Mouse (Mus musculus): ENCODE data around the gene Trpd52l3. TPM values are rescaled to one million over a fixed set of nuclear protein-coding genes. Genes with fewer than 3 reads are reported as not detected.

Trpd52l3 gene
- total RNA-seq (2014; rRNA removed) (not detected in 2 replicates), polyA plus RNA-seq (2015; fragmentation: Nextera tagmentation; extraction: Ambion mirVana) (not detected in 2 replicates)

GRCm38 (mm10) chr19:30003621-30004020, at the start of gene Trpd52l3:
Trpd52l3 (plus strand) TSS chr19:30003790.
- DNase-seq (ENCODE audit: low spot score), result no peak
- Histone ChIP-seq H3K4me1 (ENCODE audit: insufficient read depth, low read length) (no peaks in the 10 kb centered on the region), H3K36me3 (ENCODE audit: insufficient read depth, low read length) (no peaks in the 10 kb centered on the region), H3K4me2 (ENCODE audit: low read depth, low read length, poor library complexity, severe bottlenecking) (no peak within 1 kb of the TSS), H3K27ac (ENCODE audit: low read depth, low read length) (no peak within 1 kb of the TSS), H3K27me3 (ENCODE audit: insufficient read depth, low read length) (no peaks in the 10 kb centered on the region), H3K9ac (replicated peaks; ENCODE audit: low read length, poor library complexity, severe bottlenecking) (no peak within 1 kb of the TSS), H3K4me3 (ENCODE audit: low read depth, low read length) (no peak within 1 kb of the TSS), H3K9me3 (ENCODE audit: low read length) (no peaks in the 10 kb centered on the region)
- WGBS, result 95% methylated on average over 9 of the region's 9 CpGs
- ATAC-seq (ENCODE audit: low FRiP score), result no peak
- no peak for TF ChIP-seq CTCF (IDR thresholded peaks at IDR 0.05)

- WGBS, result 96% methylated on average over 3 of the region's 3 CpGs
- no peak for DNase-seq (ENCODE audit: low spot score)
- no peaks in the 10 kb centered on the region for H3K4me1 ChIP-seq (ENCODE audit: insufficient read depth, low read length)
- no peak overlapping the region for H3K4me3 ChIP-seq (ENCODE audit: low read depth, low read length)
- H3K9me3 ChIP-seq (ENCODE audit: low read length), result no peaks in the 10 kb centered on the region
- H3K27ac ChIP-seq (ENCODE audit: low read depth, low read length), result no peak overlapping the region
- H3K4me2 ChIP-seq (ENCODE audit: low read depth, low read length, poor library complexity, severe bottlenecking), result no peak overlapping the region
- no peak overlapping the region for H3K9ac ChIP-seq (replicated peaks; ENCODE audit: low read length, poor library complexity, severe bottlenecking)
- H3K36me3 ChIP-seq (ENCODE audit: insufficient read depth, low read length), result no peaks in the 10 kb centered on the region
- no peak for TF ChIP-seq CTCF (IDR thresholded peaks at IDR 0.05)
- H3K27me3 ChIP-seq (ENCODE audit: insufficient read depth, low read length), result no peaks in the 10 kb centered on the region
- no peak for ATAC-seq (ENCODE audit: low FRiP score)
These were observed 49.8 kb upstream of the Trpd52l3 start for GRCm38 (mm10) chr19:29953833-29954232.

GRCm38 (mm10) chr19:29955454-29955853, 48.1 kb upstream of the Trpd52l3 start:
- H3K27ac ChIP-seq (ENCODE audit: low read depth, low read length), result no peak overlapping the region
- no peak overlapping the region for H3K4me3 ChIP-seq (ENCODE audit: low read depth, low read length)
- no peaks in the 10 kb centered on the region for H3K36me3 ChIP-seq (ENCODE audit: insufficient read depth, low read length)
- H3K4me1 ChIP-seq (ENCODE audit: insufficient read depth, low read length), result no peaks in the 10 kb centered on the region
- 84% methylated on average over 2 of the region's 2 CpGs for WGBS
- ATAC-seq (ENCODE audit: low FRiP score) (no peak), DNase-seq (ENCODE audit: low spot score) (no peak)
- no peak overlapping the region for H3K4me2 ChIP-seq (ENCODE audit: low read depth, low read length, poor library complexity, severe bottlenecking)
- H3K27me3 ChIP-seq (ENCODE audit: insufficient read depth, low read length), result no peaks in the 10 kb centered on the region
- no peak for TF ChIP-seq CTCF (IDR thresholded peaks at IDR 0.05)
- no peaks in the 10 kb centered on the region for H3K9me3 ChIP-seq (ENCODE audit: low read length)
- H3K9ac ChIP-seq (replicated peaks; ENCODE audit: low read length, poor library complexity, severe bottlenecking), result no peak overlapping the region

- no peak for ATAC-seq (ENCODE audit: low FRiP score)
These were observed 42.7 kb upstream of the Trpd52l3 start for GRCm38 (mm10) chr19:29960906-29961305.

GRCm38 (mm10) chr19:29961842-29962241, 41.7 kb upstream of the Trpd52l3 start:
- no peak overlapping the region for H3K4me2 ChIP-seq (ENCODE audit: low read depth, low read length, poor library complexity, severe bottlenecking)
- no peaks in the 10 kb centered on the region for H3K36me3 ChIP-seq (ENCODE audit: insufficient read depth, low read length)
- H3K9me3 ChIP-seq (ENCODE audit: low read length), result no peaks in the 10 kb centered on the region
- H3K27me3 ChIP-seq (ENCODE audit: insufficient read depth, low read length), result no peaks in the 10 kb centered on the region
- TF ChIP-seq CTCF (IDR thresholded peaks at IDR 0.05), result no peak
- H3K4me3 ChIP-seq (ENCODE audit: low read depth, low read length), result no peak overlapping the region
- no peak for DNase-seq (ENCODE audit: low spot score)
- WGBS, result 79% methylated on average over 6 of the region's 6 CpGs
- no peak for ATAC-seq (ENCODE audit: low FRiP score)
- no peaks in the 10 kb centered on the region for H3K4me1 ChIP-seq (ENCODE audit: insufficient read depth, low read length)
- no peak overlapping the region for H3K27ac ChIP-seq (ENCODE audit: low read depth, low read length)
- no peak overlapping the region for H3K9ac ChIP-seq (replicated peaks; ENCODE audit: low read length, poor library complexity, severe bottlenecking)

More at GRCm38 (mm10) chr19:29960906-29961305, 42.7 kb upstream of the Trpd52l3 start:
- H3K27me3 ChIP-seq (ENCODE audit: insufficient read depth, low read length), result no peaks in the 10 kb centered on the region
- no peak overlapping the region for H3K27ac ChIP-seq (ENCODE audit: low read depth, low read length)
- H3K36me3 ChIP-seq (ENCODE audit: insufficient read depth, low read length), result no peaks in the 10 kb centered on the region
- no peak for DNase-seq (ENCODE audit: low spot score)
- WGBS, result 84% methylated on average over 4 of the region's 4 CpGs
- no peak overlapping the region for H3K4me3 ChIP-seq (ENCODE audit: low read depth, low read length)
- no peaks in the 10 kb centered on the region for H3K9me3 ChIP-seq (ENCODE audit: low read length)
- H3K4me1 ChIP-seq (ENCODE audit: insufficient read depth, low read length), result no peaks in the 10 kb centered on the region
- TF ChIP-seq CTCF (IDR thresholded peaks at IDR 0.05), result no peak
- H3K4me2 ChIP-seq (ENCODE audit: low read depth, low read length, poor library complexity, severe bottlenecking), result no peak overlapping the region
- no peak overlapping the region for H3K9ac ChIP-seq (replicated peaks; ENCODE audit: low read length, poor library complexity, severe bottlenecking)

- no peak for ATAC-seq (ENCODE audit: low FRiP score)
- no peak overlapping the region for H3K9ac ChIP-seq (replicated peaks; ENCODE audit: low read length, poor library complexity, severe bottlenecking)
- no peaks in the 10 kb centered on the region for H3K9me3 ChIP-seq (ENCODE audit: low read length)
- no peaks in the 10 kb centered on the region for H3K27me3 ChIP-seq (ENCODE audit: insufficient read depth, low read length)
- no peak overlapping the region for H3K4me2 ChIP-seq (ENCODE audit: low read depth, low read length, poor library complexity, severe bottlenecking)
- no peaks in the 10 kb centered on the region for H3K4me1 ChIP-seq (ENCODE audit: insufficient read depth, low read length)
- no peak for TF ChIP-seq CTCF (IDR thresholded peaks at IDR 0.05)
- no peak overlapping the region for H3K4me3 ChIP-seq (ENCODE audit: low read depth, low read length)
- no peak for DNase-seq (ENCODE audit: low spot score)
- WGBS, result 89% methylated on average over 2 of the region's 2 CpGs
- H3K36me3 ChIP-seq (ENCODE audit: insufficient read depth, low read length), result no peaks in the 10 kb centered on the region
- no peak overlapping the region for H3K27ac ChIP-seq (ENCODE audit: low read depth, low read length)
These were observed 39.9 kb upstream of the Trpd52l3 start for GRCm38 (mm10) chr19:29963598-29964092.
